Mouse (Mus musculus) large intestine, adult 2 months (tissue): ENCODE data around the gene Tmem260. TPM values are rescaled to one million over a fixed set of nuclear protein-coding genes. Genes with fewer than 3 reads are reported as not detected.
"Not testable (repeated sequence)": the region's sequence is repeated elsewhere in the genome, so short reads cannot be mapped to it uniquely, and the experiment has no call there.

Source experiments
- DNase-seq: peaks from one replicate; pipeline ENCODE4 v3.0.0-alpha.2; 2012; ENCODE audit warnings: low read depth, low spot score
- WGBS: fragments of 180-500 bp; shearing (Covaris S2); methylation state at CpG from one replicate; pipeline ENCODE4 v1.1.7; 2018; 5-methylcytosine and 5-hydroxymethylcytosine counted together
- polyA plus RNA-seq: library from polyadenylated mRNA; depleted of rRNA; stranded (reverse); fragments of >200 nt; gene quantifications from 2 replicates; pipeline ENCODE4 v1.2.3, GENCODE M21; 2012

Gene Tmem260
- polyA plus RNA-seq, 1 experiment = 4.9 TPM

GRCm38 (mm10) chr14:48475834-48476233 is 29.9 kb downstream of the Tmem260 start:
- DNase-seq = not testable (repeated sequence)
- WGBS = 37% methylated on average over 3 of the region's 3 CpGs

- WGBS = 24% methylated on average over 8 of the region's 8 CpGs
- DNase-seq = no peak
Observed at GRCm38 (mm10) chr14:48476278-48476677, 30.4 kb downstream of the Tmem260 start.

- WGBS = 67% methylated on average over 7 of the region's 7 CpGs
- no peak for DNase-seq
Observed at GRCm38 (mm10) chr14:48481591-48481990, 35.7 kb downstream of the Tmem260 start.

DNA sequence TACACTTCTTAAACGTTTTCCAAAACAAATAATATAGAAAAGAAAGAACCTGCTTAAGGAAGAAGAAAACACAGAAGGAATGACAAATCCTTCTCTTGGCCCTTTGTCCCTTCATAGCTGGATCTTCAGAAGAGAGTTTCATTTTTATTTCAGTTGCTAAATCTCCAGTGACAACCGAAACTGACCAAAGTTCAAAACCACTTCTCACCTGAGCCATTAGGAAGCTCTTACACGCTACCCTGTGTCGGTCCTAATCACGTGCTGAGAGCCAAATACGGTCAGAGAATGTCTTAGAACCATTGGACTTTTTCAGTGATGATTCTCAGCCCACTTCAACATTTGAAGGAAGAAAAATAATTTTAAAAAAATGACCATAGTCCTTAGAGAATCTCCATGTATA is 36.8 kb downstream of the Tmem260 start:
- 56% methylated on average over 6 of the region's 6 CpGs for WGBS
- DNase-seq = no peak

- WGBS = 43% methylated on average over 4 of the region's 4 CpGs
- DNase-seq = no peak
Observed at GRCm38 (mm10) chr14:48493896-48494295, 48.0 kb downstream of the Tmem260 start.

DNA sequence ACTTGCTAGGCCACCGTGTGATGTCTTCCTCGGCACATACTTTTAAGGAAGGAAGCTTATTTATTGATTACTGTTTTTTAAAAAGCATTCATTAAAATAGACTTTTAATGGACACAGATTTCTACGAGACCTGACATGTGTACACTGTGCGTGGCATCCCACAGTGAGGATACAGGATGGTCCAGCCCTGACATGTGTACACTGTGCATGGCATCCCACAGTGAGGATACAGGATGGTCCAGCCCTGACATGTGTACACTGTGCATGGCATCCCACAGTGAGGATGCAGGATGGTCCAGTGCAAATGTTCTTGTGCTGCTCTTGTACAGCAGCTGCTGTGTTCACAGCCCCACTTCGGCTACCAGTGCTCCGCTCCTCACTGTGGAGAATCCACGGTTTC is 56.6 kb downstream of the Tmem260 start:
- 93% methylated on average over 7 of the region's 7 CpGs for WGBS

DNA sequence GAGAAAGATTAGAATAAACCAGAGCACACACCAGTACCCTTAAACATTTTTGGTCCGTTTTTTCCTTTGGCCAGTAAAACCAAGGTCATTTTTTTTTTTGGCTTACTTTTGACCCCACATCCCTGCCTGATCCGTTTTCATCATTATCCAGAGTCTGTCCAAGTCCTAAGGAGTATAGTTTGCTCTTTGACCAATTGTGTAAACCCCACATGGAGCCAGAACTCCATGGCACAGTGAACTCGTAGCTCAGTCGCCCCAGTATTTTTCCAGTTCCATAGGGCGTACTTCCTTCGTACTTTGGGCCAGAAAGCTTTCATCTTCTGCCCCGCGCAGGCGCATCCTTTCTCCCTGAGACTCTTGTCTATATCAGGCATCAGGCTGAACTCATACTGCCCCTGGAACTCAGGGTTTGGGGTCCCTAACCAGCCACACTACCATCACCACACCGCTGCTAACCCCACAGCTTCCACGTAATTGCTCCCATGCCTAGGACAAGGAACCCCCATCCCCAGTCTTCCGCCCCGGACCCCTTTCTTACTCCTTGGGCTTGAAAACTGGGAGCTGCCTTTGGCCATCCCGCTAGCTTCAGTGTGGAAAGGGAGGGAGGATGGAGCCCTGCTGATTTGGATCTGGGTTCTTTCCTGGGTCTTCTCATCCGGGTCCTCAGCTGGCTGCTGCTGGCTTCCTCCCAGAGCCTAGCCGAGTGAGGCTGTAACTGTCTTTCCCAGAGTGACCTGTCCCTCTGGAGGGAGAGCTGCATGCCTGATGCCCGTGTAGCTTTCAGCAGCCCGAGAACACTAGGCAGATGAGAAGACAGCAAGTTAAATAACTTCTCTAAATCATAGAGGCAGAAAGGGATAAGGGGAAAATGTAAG is 58.0 kb downstream of the Tmem260 start:
- DNase-seq = no peak

More for the DNA sequence above, 56.6 kb downstream of the Tmem260 start:
- DNase-seq = no peak

GRCm38 (mm10) chr14:48504566-48504950 is 58.6 kb downstream of the Tmem260 start:
- DNase-seq = no peak
- 75% methylated on average over 9 of the region's 9 CpGs for WGBS

More for the DNA sequence above, 58.0 kb downstream of the Tmem260 start:
- 74% methylated on average over 18 of the region's 18 CpGs for WGBS

- WGBS = 98% methylated on average over 12 of the region's 12 CpGs
Observed at GRCm38 (mm10) chr14:48505606-48506005, 59.7 kb downstream of the Tmem260 start.

GRCm38 (mm10) chr14:48507376-48507775 is 61.5 kb downstream of the Tmem260 start:
- no peak for DNase-seq
- 84% methylated on average over 8 of the region's 8 CpGs for WGBS

More at GRCm38 (mm10) chr14:48505606-48506005, 59.7 kb downstream of the Tmem260 start:
- no peak for DNase-seq

GRCm38 (mm10) chr14:48509131-48509530 is 63.2 kb downstream of the Tmem260 start:
- no peak for DNase-seq
- 93% methylated on average over 5 of the region's 5 CpGs for WGBS

DNA sequence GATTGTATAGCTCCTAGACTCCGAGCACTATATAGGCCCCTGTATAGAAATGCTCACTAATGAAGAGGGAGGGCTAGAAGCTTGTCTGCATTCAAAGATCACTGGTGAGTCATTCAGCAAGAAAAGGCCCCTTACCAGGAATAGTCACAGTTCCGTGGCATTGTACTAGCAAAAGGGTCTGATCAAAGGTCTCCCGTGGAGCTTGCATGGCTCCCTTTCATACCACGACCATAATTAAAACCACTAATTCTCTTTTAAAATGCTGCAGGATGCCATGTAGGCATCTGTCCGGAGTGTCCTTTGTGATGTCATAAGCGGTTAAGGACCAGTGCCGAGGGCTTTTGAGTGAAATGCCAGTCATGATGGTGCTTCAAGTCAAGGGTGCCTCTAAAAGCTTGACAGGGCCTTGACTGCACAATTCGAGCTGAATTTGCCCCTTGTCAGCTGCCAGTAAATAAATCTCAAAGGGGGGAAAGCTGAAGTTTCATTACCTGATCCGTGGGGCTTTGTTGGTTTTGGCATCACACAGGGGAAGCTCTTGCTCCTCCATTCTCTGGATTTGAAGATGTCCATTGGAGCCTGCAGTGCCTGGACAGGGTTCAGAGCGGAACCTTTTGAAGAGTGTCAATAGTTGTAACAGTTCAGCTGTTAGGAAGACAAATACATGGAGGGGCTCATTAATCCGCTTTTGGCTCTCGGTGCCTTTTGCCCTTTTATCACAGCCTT is 67.3 kb downstream of the Tmem260 start:
- no peak for DNase-seq
- 79% methylated on average over 12 of the region's 12 CpGs for WGBS

- DNase-seq = no peak
- 85% methylated on average over 12 of the region's 12 CpGs for WGBS
Observed at GRCm38 (mm10) chr14:48513824-48514493, 68.0 kb downstream of the Tmem260 start.

DNA sequence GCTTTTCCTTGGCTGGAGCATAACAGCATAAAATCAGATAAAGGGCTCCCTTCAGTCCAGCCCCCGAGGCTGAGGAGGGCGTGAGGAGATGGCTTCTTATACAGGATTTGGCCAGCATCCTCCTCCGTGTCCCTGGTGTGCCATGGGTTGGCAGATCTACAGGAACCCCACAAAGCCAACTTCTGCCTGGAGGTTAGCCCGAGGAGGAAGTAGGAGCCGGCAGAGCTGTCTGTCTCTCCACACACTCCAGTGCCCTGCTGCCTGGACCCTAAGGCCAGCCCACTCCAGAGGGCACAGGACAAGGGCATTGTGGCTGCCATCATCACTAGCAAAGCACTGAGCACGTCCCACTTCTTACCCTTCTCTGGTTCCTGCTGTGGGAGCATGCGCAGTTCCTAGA is 68.7 kb downstream of the Tmem260 start:
- 83% methylated on average over 7 of the region's 7 CpGs for WGBS
- no peak for DNase-seq

- DNase-seq = no peak
- 66% methylated on average over 8 of the region's 8 CpGs for WGBS
Observed at GRCm38 (mm10) chr14:48515538-48515937, 69.6 kb downstream of the Tmem260 start.

GRCm38 (mm10) chr14:48523361-48523760 is 77.4 kb downstream of the Tmem260 start:
- WGBS = 13% methylated on average over 1 of the region's 1 CpGs
- no peak for DNase-seq

- no peak for DNase-seq
- WGBS = 36% methylated on average over 9 of the region's 9 CpGs
Observed at GRCm38 (mm10) chr14:48524135-48524534, 78.2 kb downstream of the Tmem260 start.

DNA sequence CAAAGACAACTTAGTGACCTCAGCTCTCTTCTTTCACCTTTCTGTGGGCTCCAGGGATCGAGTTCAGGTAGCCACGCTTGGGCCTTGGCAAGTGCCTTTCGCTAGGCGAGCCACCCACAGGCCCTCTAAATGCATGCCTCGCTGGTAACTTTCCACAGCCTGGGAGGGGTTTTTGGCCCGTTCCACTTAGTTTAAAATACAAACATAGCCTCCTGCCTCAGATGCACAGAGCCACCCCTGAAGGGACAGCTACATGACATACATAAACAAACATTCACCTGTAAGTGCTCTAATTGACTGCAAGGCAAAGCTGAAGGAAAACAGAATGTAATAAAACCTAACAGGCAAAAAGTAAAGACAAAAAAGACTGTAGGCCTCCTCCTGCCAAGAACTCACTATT is 79.1 kb downstream of the Tmem260 start:
- DNase-seq = no peak
- WGBS = 60% methylated on average over 6 of the region's 6 CpGs

GRCm38 (mm10) chr14:48530629-48531028 is 84.7 kb downstream of the Tmem260 start:
- DNase-seq = no peak
- WGBS = 50% methylated on average over 10 of the region's 10 CpGs
